Mouse (Mus musculus) gastrocnemius, postnatal 36 days (tissue): ENCODE measurements around the gene Akap13. TPM values are rescaled to one million over a fixed set of nuclear protein-coding genes. Genes with fewer than 3 reads are reported as not detected.

Experiments used
- DNase-seq, 2 experiments: peaks; one replicate each; pipeline ENCODE4 v3.0.0; 2022
- intact Hi-C: fragments of 180-260 bp; cut with DNase I; formaldehyde crosslinking; loops from one replicate; pipeline ENCODE4 v1.15.1; 2025
- total RNA-seq, 2 experiments: library from RNA; stranded (reverse); gene quantifications; 2 replicates each; pipeline ENCODE4 v1.2.3; 2021

The Akap13 gene
- total RNA-seq, 2 experiments from 2014 or later: 47.3 to 70.7 TPM

- DNase-seq: no peak
- intact Hi-C loops: no loop called here
Measured at GRCm38 (mm10) chr7:75553667-75554045, 98.3 kb downstream of the Akap13 start.

GRCm38 (mm10) chr7:75554065-75554464 lies 98.7 kb downstream of the Akap13 start:
- no peak for DNase-seq
- intact Hi-C loops: no loop called here

GRCm38 (mm10) chr7:75555940-75556339 lies 100.6 kb downstream of the Akap13 start:
- DNase-seq: no peak

GRCm38 (mm10) chr7:75558225-75558624 lies 102.9 kb downstream of the Akap13 start:
- DNase-seq: no peak
- intact Hi-C loops: loop anchor here (5.0 kb wide), 2 partner anchors 161 to 186 kb away; no protein-coding TSS in a partner anchor

More at GRCm38 (mm10) chr7:75555940-75556339, 100.6 kb downstream of the Akap13 start:
- intact Hi-C loops: loop anchor here (5.0 kb wide), 2 partner anchors 159 to 184 kb away; no protein-coding TSS in a partner anchor

- DNase-seq: no peak
- intact Hi-C loops: loop anchor here (5.0 kb wide), 2 partner anchors 162 to 187 kb away; no protein-coding TSS in a partner anchor
Measured at GRCm38 (mm10) chr7:75559119-75559518, 103.8 kb downstream of the Akap13 start.

- no peak for DNase-seq
- intact Hi-C loops: loop anchor here (5.0 kb wide), 2 partner anchors 163 to 188 kb away; no protein-coding TSS in a partner anchor
Measured at GRCm38 (mm10) chr7:75559915-75560314, 104.6 kb downstream of the Akap13 start.

GRCm38 (mm10) chr7:75560566-75560965 lies 105.2 kb downstream of the Akap13 start:
- DNase-seq: no peak
- intact Hi-C loops: no loop called here

- intact Hi-C loops: no loop called here
- DNase-seq: no peak
Measured at GRCm38 (mm10) chr7:75561134-75561533, 105.8 kb downstream of the Akap13 start.

- intact Hi-C loops: no loop called here
- DNase-seq: no peak
Measured at GRCm38 (mm10) chr7:75568276-75568675, 112.9 kb downstream of the Akap13 start.

- DNase-seq: no peak
- intact Hi-C loops: no loop called here
Measured at GRCm38 (mm10) chr7:75568883-75569282, 113.5 kb downstream of the Akap13 start.

GRCm38 (mm10) chr7:75570218-75570617 lies 114.9 kb downstream of the Akap13 start:
- intact Hi-C loops: no loop called here
- DNase-seq: no peak

- intact Hi-C loops: no loop called here
- DNase-seq: no peak
Measured at GRCm38 (mm10) chr7:75571078-75571477, 115.7 kb downstream of the Akap13 start.

- intact Hi-C loops: no loop called here
- DNase-seq: no peak
Measured at GRCm38 (mm10) chr7:75572127-75572526, 116.8 kb downstream of the Akap13 start.

- DNase-seq: no peak
- intact Hi-C loops: no loop called here
Measured at GRCm38 (mm10) chr7:75575120-75575649, 119.9 kb downstream of the Akap13 start.

- no peak for DNase-seq
- intact Hi-C loops: no loop called here
Measured at GRCm38 (mm10) chr7:75575800-75576585, 120.7 kb downstream of the Akap13 start.

- intact Hi-C loops: no loop called here
- DNase-seq: no peak
Measured at GRCm38 (mm10) chr7:75576851-75577250, 121.5 kb downstream of the Akap13 start.

GRCm38 (mm10) chr7:75577353-75577752 lies 122.0 kb downstream of the Akap13 start:
- DNase-seq: no peak
- intact Hi-C loops: no loop called here

- no peak for DNase-seq
- intact Hi-C loops: no loop called here
Measured at GRCm38 (mm10) chr7:75578647-75579046, 123.3 kb downstream of the Akap13 start.

- DNase-seq: no peak
- intact Hi-C loops: no loop called here
Measured at GRCm38 (mm10) chr7:75582091-75582490, 126.8 kb downstream of the Akap13 start.

- intact Hi-C loops: no loop called here
- no peak for DNase-seq
Measured at GRCm38 (mm10) chr7:75584100-75584499, 128.8 kb downstream of the Akap13 start.

GRCm38 (mm10) chr7:75585409-75585808 lies 130.1 kb downstream of the Akap13 start:
- DNase-seq: no peak
- intact Hi-C loops: no loop called here

- DNase-seq: no peak
Measured at GRCm38 (mm10) chr7:75586113-75586512, 130.8 kb downstream of the Akap13 start.

More at GRCm38 (mm10) chr7:75586113-75586512, 130.8 kb downstream of the Akap13 start:
- intact Hi-C loops: no loop called here
